Mouse (Mus musculus): Measurements from ENCODE around the gene Asb8.

GRCm38 (mm10) chr15:98162561-98162960 lies 2.9 kb downstream of the Asb8 start:
- TF ChIP-seq GATA1 (IDR thresholded peaks at IDR 0.05; ENCODE audit: borderline replicate concordance, low read length): no peak
- no peak for TF ChIP-seq FLI1 (IDR thresholded peaks at IDR 0.05; ENCODE audit: low read length)

Data from megakaryocyte, embryonic 14.5 days (primary cell).